Mouse (Mus musculus): ENCODE data around the gene Gm47985. TPM values are rescaled to one million over a fixed set of nuclear protein-coding genes. Genes with fewer than 3 reads are reported as not detected.

The Gm47985 gene
- polyA plus RNA-seq, 1 experiment from 2014 or later, result 2.6 TPM

- Histone ChIP-seq H3K4me2 (peak overlapping the region; percentile 13; the same call in 1 of the 2 replicates), H3K27me3 (replicated peaks) (no peaks in the 10 kb centered on the region), H3K9me3 (no peaks in the 10 kb centered on the region), H3K4me1 (peaks cover 39% of the 10 kb centered on the region), H3K36me3 (no peaks in the 10 kb centered on the region), H3K4me3 (no peak overlapping the region), H3K27ac (replicated peaks) (peak overlapping the region; percentile 24; the same call in 1 of the 2 replicates), H3K9ac (0 out of 2 replicates have a peak overlapping the region, but pooled peaks have one; percentile 12)
- WGBS, result 27% methylated on average over 7 of the region's 7 CpGs
- no peak; the same call in 1 of the 2 replicates for ATAC-seq (ENCODE audit: extremely low read depth, insufficient number of reproducible peaks, low FRiP score, low TSS enrichment)
These were observed 25.3 kb upstream of the Gm47985 start for GRCm38 (mm10) chr1:151156777-151157632.

GRCm38 (mm10) chr1:151157963-151158856 lies 24.1 kb upstream of the Gm47985 start:
- Histone ChIP-seq H3K36me3 (no peaks in the 10 kb centered on the region), H3K4me1 (peaks cover 27% of the 10 kb centered on the region), H3K27ac (replicated peaks) (no peak overlapping the region), H3K9me3 (no peaks in the 10 kb centered on the region), H3K9ac (no peak overlapping the region), H3K4me2 (no peak overlapping the region), H3K4me3 (no peak overlapping the region), H3K27me3 (replicated peaks) (no peaks in the 10 kb centered on the region)
- ATAC-seq (ENCODE audit: extremely low read depth, insufficient number of reproducible peaks, low FRiP score, low TSS enrichment), result no peak
- 77% methylated on average over 9 of the region's 9 CpGs for WGBS

- no peaks in the 10 kb centered on the region for H3K9me3 ChIP-seq
- no peak overlapping the region for H3K4me2 ChIP-seq
- WGBS, result 93% methylated on average over 2 of the region's 2 CpGs
- peaks cover 22% of the 10 kb centered on the region for H3K4me1 ChIP-seq
- no peaks in the 10 kb centered on the region for H3K27me3 ChIP-seq (replicated peaks)
- no peak overlapping the region for H3K4me3 ChIP-seq
- no peak for ATAC-seq (ENCODE audit: extremely low read depth, insufficient number of reproducible peaks, low FRiP score, low TSS enrichment)
- H3K27ac ChIP-seq (replicated peaks), result no peak overlapping the region
- no peaks in the 10 kb centered on the region for H3K36me3 ChIP-seq
- H3K9ac ChIP-seq, result no peak overlapping the region
These were observed 23.4 kb upstream of the Gm47985 start for GRCm38 (mm10) chr1:151158857-151159510.

- no peak overlapping the region for H3K27ac ChIP-seq (replicated peaks)
- H3K9me3 ChIP-seq, result no peaks in the 10 kb centered on the region
- ATAC-seq (ENCODE audit: extremely low read depth, insufficient number of reproducible peaks, low FRiP score, low TSS enrichment), result no peak
- H3K36me3 ChIP-seq, result no peaks in the 10 kb centered on the region
- no peak overlapping the region for H3K4me3 ChIP-seq
- no peak overlapping the region for H3K9ac ChIP-seq
- 44% methylated on average over 8 of the region's 8 CpGs for WGBS
- H3K4me1 ChIP-seq, result peaks cover 9% of the 10 kb centered on the region
- H3K27me3 ChIP-seq (replicated peaks), result no peaks in the 10 kb centered on the region
- no peak overlapping the region for H3K4me2 ChIP-seq
These were observed 16.3 kb upstream of the Gm47985 start for GRCm38 (mm10) chr1:151166031-151166430.

GRCm38 (mm10) chr1:151167297-151168047 lies 14.9 kb upstream of the Gm47985 start:
- H3K9ac ChIP-seq, result no peak overlapping the region
- no peak overlapping the region for H3K4me2 ChIP-seq
- H3K4me1 ChIP-seq, result peaks cover 9% of the 10 kb centered on the region
- H3K36me3 ChIP-seq, result no peaks in the 10 kb centered on the region
- H3K27ac ChIP-seq (replicated peaks), result no peak overlapping the region
- H3K4me3 ChIP-seq, result no peak overlapping the region
- H3K9me3 ChIP-seq, result no peaks in the 10 kb centered on the region
- H3K27me3 ChIP-seq (replicated peaks), result no peaks in the 10 kb centered on the region
- 56% methylated on average over 12 of the region's 12 CpGs for WGBS
- ATAC-seq (ENCODE audit: extremely low read depth, insufficient number of reproducible peaks, low FRiP score, low TSS enrichment), result no peak

- no peaks in the 10 kb centered on the region for H3K9me3 ChIP-seq
- peaks cover 9% of the 10 kb centered on the region for H3K4me1 ChIP-seq
- no peak overlapping the region for H3K4me2 ChIP-seq
- H3K9ac ChIP-seq, result no peak overlapping the region
- WGBS, result 61% methylated on average over 3 of the region's 3 CpGs
- H3K27me3 ChIP-seq (replicated peaks), result no peaks in the 10 kb centered on the region
- no peak overlapping the region for H3K27ac ChIP-seq (replicated peaks)
- H3K36me3 ChIP-seq, result no peaks in the 10 kb centered on the region
- no peak overlapping the region for H3K4me3 ChIP-seq
- ATAC-seq (ENCODE audit: extremely low read depth, insufficient number of reproducible peaks, low FRiP score, low TSS enrichment), result no peak
These were observed 13.7 kb upstream of the Gm47985 start for GRCm38 (mm10) chr1:151168637-151169036.

- H3K9ac ChIP-seq, result no peak overlapping the region
- no peak overlapping the region for H3K27ac ChIP-seq (replicated peaks)
- no peak overlapping the region for H3K4me3 ChIP-seq
- WGBS, result 63% methylated on average over 2 of the region's 2 CpGs
- peaks cover 8% of the 10 kb centered on the region for H3K4me1 ChIP-seq
- no peaks in the 10 kb centered on the region for H3K27me3 ChIP-seq (replicated peaks)
- no peaks in the 10 kb centered on the region for H3K9me3 ChIP-seq
- H3K36me3 ChIP-seq, result no peaks in the 10 kb centered on the region
- no peak overlapping the region for H3K4me2 ChIP-seq
- ATAC-seq (ENCODE audit: extremely low read depth, insufficient number of reproducible peaks, low FRiP score, low TSS enrichment), result no peak
These were observed 10.5 kb upstream of the Gm47985 start for GRCm38 (mm10) chr1:151171572-151172461.

- Histone ChIP-seq H3K4me2 (peak overlapping the region; percentile 60), H3K27ac (replicated peaks) (peak overlapping the region; percentile 48; the same call in 1 of the 2 replicates), H3K27me3 (replicated peaks) (no peaks in the 10 kb centered on the region), H3K4me3 (peak overlapping the region; percentile 35), H3K4me1 (peaks cover 20% of the 10 kb centered on the region), H3K9me3 (no peaks in the 10 kb centered on the region), H3K36me3 (no peaks in the 10 kb centered on the region), H3K9ac (peak overlapping the region; percentile 33; the same call in 1 of the 2 replicates)
- ATAC-seq (ENCODE audit: extremely low read depth, insufficient number of reproducible peaks, low FRiP score, low TSS enrichment), result peak; percentile 65
- WGBS, result 9% methylated on average over 10 of the region's 10 CpGs
These were observed 5.1 kb upstream of the Gm47985 start for GRCm38 (mm10) chr1:151177030-151177936.

GRCm38 (mm10) chr1:151177937-151178271 lies 4.4 kb upstream of the Gm47985 start:
- no peaks in the 10 kb centered on the region for H3K36me3 ChIP-seq
- H3K4me1 ChIP-seq, result peaks cover 20% of the 10 kb centered on the region
- H3K9ac ChIP-seq, result peak overlapping the region; percentile 33; the same call in 1 of the 2 replicates
- H3K9me3 ChIP-seq, result no peaks in the 10 kb centered on the region
- WGBS, result 30% methylated on average over 4 of the region's 4 CpGs
- no peak for ATAC-seq (ENCODE audit: extremely low read depth, insufficient number of reproducible peaks, low FRiP score, low TSS enrichment)
- peak overlapping the region; percentile 35 for H3K4me3 ChIP-seq
- H3K4me2 ChIP-seq, result peak overlapping the region; percentile 60
- H3K27me3 ChIP-seq (replicated peaks), result no peaks in the 10 kb centered on the region
- 0 out of 2 replicates have a peak overlapping the region, but pooled peaks have one; percentile 48 for H3K27ac ChIP-seq (replicated peaks)
